Mouse (Mus musculus): ENCODE measurements around the gene Dlg2. TPM values are rescaled to one million over a fixed set of nuclear protein-coding genes. Genes with fewer than 3 reads are reported as not detected.

Gene Dlg2
- total and polyA plus RNA-seq, 3 experiments, result 23.8 to 91.7 (median 84.3) TPM

GRCm38 (mm10) chr7:92464290-92464689 lies 1987.8 kb downstream of the Dlg2 start:
- DNase-seq, result no peak

GRCm38 (mm10) chr7:92479143-92479542 lies 2002.7 kb downstream of the Dlg2 start:
- no peak for DNase-seq

DNA sequence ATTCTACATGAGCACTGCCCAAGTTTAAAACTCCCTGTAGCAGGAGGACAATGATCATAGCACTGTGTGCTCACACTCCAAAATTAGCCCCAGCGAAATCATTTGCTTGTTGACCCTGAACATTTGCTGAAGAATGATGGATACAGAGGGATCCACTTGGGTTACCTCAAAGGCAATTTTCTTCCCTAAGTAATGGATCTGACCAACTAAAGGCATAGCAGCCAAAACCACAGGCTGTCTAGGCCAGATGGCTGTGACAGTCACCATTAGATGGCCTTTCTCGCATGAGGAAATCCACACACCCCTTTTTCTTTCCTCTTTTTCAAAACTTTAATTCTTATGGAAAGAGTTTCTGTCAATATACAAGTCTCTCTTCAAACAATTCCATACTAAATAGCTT lies 2003.3 kb downstream of the Dlg2 start:
- DNase-seq, result no peak

DNA sequence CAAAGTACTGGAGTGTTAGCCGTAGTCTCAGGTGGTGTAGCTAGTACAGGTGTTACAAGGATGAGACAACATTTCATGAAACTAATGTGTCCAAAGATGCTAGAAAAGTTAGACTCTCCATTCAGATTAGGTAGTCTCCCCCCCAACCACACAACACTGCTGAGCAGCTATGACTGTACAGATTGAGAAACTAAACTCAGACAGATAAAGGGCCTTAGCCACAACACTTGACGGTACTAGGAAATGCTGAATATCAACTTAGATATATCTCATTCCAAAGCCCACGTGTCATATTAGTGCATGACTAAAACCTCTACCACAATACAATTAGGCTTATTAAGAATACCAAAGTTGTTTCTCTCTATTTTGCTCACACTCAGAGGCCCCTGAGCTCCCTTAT lies 2006.9 kb downstream of the Dlg2 start:
- DNase-seq, result no peak

DNA sequence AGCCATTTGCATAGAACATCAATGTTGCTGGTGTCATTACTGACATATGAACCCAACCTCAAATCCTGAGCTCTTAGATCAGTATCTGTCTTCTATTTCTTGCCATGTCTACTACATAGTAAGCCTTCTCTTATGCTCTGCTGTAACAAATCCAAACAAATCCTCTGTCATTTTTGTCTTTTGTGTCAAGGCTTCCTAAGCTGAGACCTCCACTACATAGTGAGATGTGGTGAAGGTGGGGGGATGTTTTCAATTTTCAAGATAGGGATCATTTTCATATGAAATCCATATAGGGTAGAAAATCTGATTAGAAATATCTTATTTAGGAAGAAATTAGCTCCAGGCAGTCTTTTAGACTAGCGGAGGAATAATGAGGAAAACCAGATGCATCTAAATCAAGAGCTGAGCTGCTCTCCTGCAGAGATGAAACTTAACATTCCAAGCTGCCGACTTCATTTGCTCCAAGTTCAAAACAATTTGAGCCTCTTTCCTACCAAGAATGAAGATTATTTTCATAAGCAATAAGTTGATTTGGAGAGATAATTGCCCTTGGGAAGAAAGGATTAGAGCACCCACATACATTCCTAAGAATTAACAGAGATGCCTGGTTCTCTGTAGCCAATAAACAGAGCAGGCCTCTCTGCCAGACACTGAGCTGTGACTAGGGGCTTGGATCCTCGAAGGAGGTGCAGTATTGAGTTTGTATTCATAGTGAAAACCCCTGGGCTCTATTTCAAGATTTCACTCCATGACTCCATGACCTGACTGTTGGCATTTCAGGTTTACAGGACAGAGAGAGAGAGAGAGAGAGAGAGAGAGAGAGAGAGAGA lies 2009.6 kb downstream of the Dlg2 start:
- no peak for DNase-seq

- no peak for DNase-seq
Measured at GRCm38 (mm10) chr7:92486878-92487277, 2010.4 kb downstream of the Dlg2 start.

DNA sequence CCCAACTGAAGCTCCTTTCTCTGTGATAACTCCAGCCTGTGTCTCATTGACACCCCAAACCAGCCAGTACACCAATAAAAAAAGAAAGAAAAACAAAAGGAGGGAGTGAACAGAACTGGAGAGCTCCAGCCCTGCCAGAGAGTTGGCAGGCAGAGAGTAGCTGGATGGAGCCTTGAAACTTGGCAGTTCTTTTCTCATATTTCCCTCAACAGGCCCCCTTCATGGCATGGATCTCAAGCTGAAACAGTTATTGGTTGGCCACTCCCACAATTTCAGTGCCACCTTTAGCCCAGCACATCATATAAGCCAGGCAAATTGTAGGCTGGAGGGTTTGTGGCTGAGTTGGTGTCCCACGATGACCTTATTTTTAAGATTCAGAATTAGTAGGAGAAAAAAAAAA lies 2015.8 kb downstream of the Dlg2 start:
- DNase-seq, result no peak

DNA sequence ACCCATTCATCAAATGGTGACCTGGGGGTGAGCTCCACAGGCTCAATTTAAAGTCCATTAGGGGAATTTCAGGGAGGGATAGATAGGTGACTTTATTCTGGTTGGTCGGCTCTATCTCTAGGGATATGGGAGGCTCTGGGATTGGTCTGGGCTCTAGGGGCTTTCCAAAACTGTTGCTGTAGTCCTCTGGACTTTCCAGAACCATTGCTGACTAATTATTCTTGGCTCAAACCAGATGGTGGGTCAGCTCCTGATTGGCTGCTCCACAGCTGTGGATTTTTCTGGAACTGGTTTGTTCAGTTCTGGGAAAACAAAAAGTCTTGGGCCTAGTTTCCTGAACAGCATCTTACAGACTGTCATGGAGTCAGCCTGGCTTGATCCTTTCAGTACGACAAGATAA lies 2017.0 kb downstream of the Dlg2 start:
- no peak for DNase-seq

Other genes with a start within 250 kb of the Dlg2 start
- not detected for gene Ccdc83, start 210.9 kb upstream of the Dlg2 start, total RNA-seq (2021)
- not detected in 2 replicates for gene Ccdc83, start 210.9 kb upstream of the Dlg2 start, polyA plus RNA-seq (2012; rRNA removed)
- gene Sytl2, start 174.4 kb upstream of the Dlg2 start, total RNA-seq (2021), result 1 to 10 TPM; 6.2 to 8.8 TPM
- gene Sytl2, start 174.4 kb upstream of the Dlg2 start, polyA plus RNA-seq (2012; rRNA removed), result 0.77 and 1.8 TPM in 2 replicates
- gene Ccdc89, start 50.1 kb upstream of the Dlg2 start, total RNA-seq (2021), result under 1 TPM; 0.14 to 0.76 TPM
- gene Ccdc89, start 50.1 kb upstream of the Dlg2 start, polyA plus RNA-seq (2012; rRNA removed), result 0.06 TPM in 1 of 2 replicates, not detected in the other
- gene Crebzf, start 33.9 kb upstream of the Dlg2 start, total RNA-seq (2021), result 10 to 100 TPM; 57.5 to 66.2 TPM
- gene Crebzf, start 33.9 kb upstream of the Dlg2 start, polyA plus RNA-seq (2012; rRNA removed), result 104 and 127 TPM in 2 replicates
- gene Tmem126a, start 19.4 kb upstream of the Dlg2 start, total RNA-seq (2021), result 10 to 100 TPM; 56.6 to 73.4 TPM
- gene Tmem126a, start 19.4 kb upstream of the Dlg2 start, polyA plus RNA-seq (2012; rRNA removed), result 5.4 and 7.0 TPM in 2 replicates
- 10 to 100 TPM; 19.3 to 25.7 TPM for gene Tmem126b, start 671 bp upstream of the Dlg2 start, total RNA-seq (2021)
- gene Tmem126b, start 671 bp upstream of the Dlg2 start, polyA plus RNA-seq (2012; rRNA removed), result 3.2 and 3.5 TPM in 2 replicates

Measured in adrenal gland, adult 2 months (tissue).